Mouse (Mus musculus) kidney, embryonic 15.5 days (tissue): ENCODE results near the gene Ildr2. TPM values are rescaled to one million over a fixed set of nuclear protein-coding genes. Genes with fewer than 3 reads are reported as not detected.
A peak's percentile ranks its signal among the peaks of the same experiment; 100 is the strongest.

Experiments
- ATAC-seq: fragments of 200-750 bp; cut with Nextera tagmentation; replicated peaks from 2 replicates; pipeline ENCODE4 v1.8.0; 2017; ENCODE audit warnings: moderate TSS enrichment; ENCODE audit not compliant: low FRiP score
- H3K27ac ChIP-seq: fragments of 300-500 bp; sonication (generic); 2 replicates; pipeline ENCODE4 v1.5.1; 2015; ENCODE audit warnings: mild to moderate bottlenecking, inconsistent platforms
- H3K27me3 ChIP-seq: fragments of 300-500 bp; sonication (generic); 2 replicates; pipeline ENCODE4 v1.6.1; 2015; ENCODE audit warnings: inconsistent platforms
- H3K36me3 ChIP-seq: fragments of 300-500 bp; sonication (generic); 2 replicates; pipeline ENCODE4 v1.6.1; 2015; ENCODE audit warnings: inconsistent platforms
- H3K4me1 ChIP-seq: fragments of 300-500 bp; sonication (generic); 2 replicates; pipeline ENCODE4 v1.6.1; 2015; ENCODE audit warnings: inconsistent platforms
- H3K4me2 ChIP-seq: fragments of 300-500 bp; sonication (generic); 2 replicates; pipeline ENCODE4 v1.6.1; 2015; ENCODE audit warnings: moderate library complexity, mild to moderate bottlenecking, inconsistent platforms
- H3K4me3 ChIP-seq: fragments of 300-500 bp; sonication (generic); replicated peaks from 2 replicates; pipeline ENCODE4 v1.5.1; 2015; ENCODE audit warnings: mild to moderate bottlenecking, inconsistent platforms
- H3K9ac ChIP-seq: fragments of 300-500 bp; sonication (generic); 2 replicates; pipeline ENCODE4 v1.6.1; 2015; ENCODE audit warnings: mild to moderate bottlenecking, inconsistent platforms
- H3K9me3 ChIP-seq: fragments of 300-500 bp; sonication (generic); replicated peaks from 2 replicates; pipeline ENCODE4 v1.6.1; 2016; ENCODE audit warnings: inconsistent platforms
- WGBS: fragments of 180-500 bp; shearing (Covaris S2); methylation state at CpG from one replicate; pipeline ENCODE4 v1.1.7; 2015; ENCODE audit warnings: mixed read lengths; 5-methylcytosine and 5-hydroxymethylcytosine counted together
- polyA plus RNA-seq: library from polyadenylated mRNA; unstranded; fragments of >200 nt; fragmentation: Nextera tagmentation; extraction: Ambion mirVana; gene quantifications from 2 replicates; pipeline ENCODE4 v1.2.1, GENCODE M21; 2015

The Ildr2 gene
- polyA plus RNA-seq = 1.6 and 1.7 TPM in 2 replicates

GRCm38 (mm10) chr1:166253898-166254894, at the start of gene Ildr2:
Gene Ildr2, plus strand, starts transcription at chr1:166254139.
- 1% methylated on average over 72 of the region's 72 CpGs for WGBS
- Histone ChIP-seq H3K27me3 (peaks cover 62% of the 10 kb centered on the region), H3K27ac (no peak within 1 kb of the TSS), H3K4me1 (peaks cover 19% of the 10 kb centered on the region), H3K4me3 (peak within 1 kb of the TSS; percentile 54), H3K9ac (peak within 1 kb of the TSS; percentile 60), H3K4me2 (peak within 1 kb of the TSS; percentile 93), H3K9me3 (no peaks in the 10 kb centered on the region), H3K36me3 (no peaks in the 10 kb centered on the region)
- peak; percentile 81 for ATAC-seq

GRCm38 (mm10) chr1:166204171-166204570, 49.8 kb upstream of the Ildr2 start:
- Histone ChIP-seq H3K4me2 (no peak overlapping the region), H3K4me3 (no peak overlapping the region), H3K4me1 (no peaks in the 10 kb centered on the region), H3K9ac (no peak overlapping the region), H3K27ac (no peak overlapping the region), H3K27me3 (no peaks in the 10 kb centered on the region), H3K9me3 (no peaks in the 10 kb centered on the region), H3K36me3 (no peaks in the 10 kb centered on the region)
- WGBS = 33% methylated on average over 5 of the region's 5 CpGs
- ATAC-seq = no peak

GRCm38 (mm10) chr1:166205159-166205558, 48.8 kb upstream of the Ildr2 start:
- ATAC-seq = 0 out of 2 replicates have a peak, but pooled peaks have one; percentile 49
- no peak overlapping the region for H3K9ac ChIP-seq
- no peaks in the 10 kb centered on the region for H3K36me3 ChIP-seq
- H3K9me3 ChIP-seq = no peaks in the 10 kb centered on the region
- H3K4me2 ChIP-seq = no peak overlapping the region
- no peaks in the 10 kb centered on the region for H3K27me3 ChIP-seq
- H3K4me1 ChIP-seq = no peaks in the 10 kb centered on the region
- H3K4me3 ChIP-seq = no peak overlapping the region
- H3K27ac ChIP-seq = no peak overlapping the region
- WGBS = 44% methylated on average over 3 of the region's 3 CpGs

- Histone ChIP-seq H3K4me1 (no peaks in the 10 kb centered on the region), H3K27me3 (no peaks in the 10 kb centered on the region), H3K36me3 (no peaks in the 10 kb centered on the region), H3K4me2 (no peak overlapping the region), H3K4me3 (no peak overlapping the region), H3K27ac (no peak overlapping the region), H3K9ac (no peak overlapping the region), H3K9me3 (no peaks in the 10 kb centered on the region)
- 84% methylated on average over 6 of the region's 6 CpGs for WGBS
- no peak for ATAC-seq
These were observed 44.6 kb upstream of the Ildr2 start for GRCm38 (mm10) chr1:166209371-166209770.

GRCm38 (mm10) chr1:166214181-166214580, 39.8 kb upstream of the Ildr2 start:
- ATAC-seq = no peak
- Histone ChIP-seq H3K9ac (no peak overlapping the region), H3K4me3 (no peak overlapping the region), H3K27me3 (no peaks in the 10 kb centered on the region), H3K27ac (no peak overlapping the region), H3K4me1 (no peaks in the 10 kb centered on the region), H3K36me3 (no peaks in the 10 kb centered on the region), H3K9me3 (no peaks in the 10 kb centered on the region), H3K4me2 (no peak overlapping the region)
- 87% methylated on average over 4 of the region's 4 CpGs for WGBS

GRCm38 (mm10) chr1:166238315-166238969, 15.5 kb upstream of the Ildr2 start, which contains the start of gene Mael:
Gene Mael, minus strand, starts transcription at chr1:166238747.
- no peaks in the 10 kb centered on the region for H3K4me1 ChIP-seq
- H3K4me3 ChIP-seq = no peak within 1 kb of the TSS
- no peak within 1 kb of the TSS for H3K27ac ChIP-seq
- H3K4me2 ChIP-seq = no peak within 1 kb of the TSS
- H3K9ac ChIP-seq = no peak within 1 kb of the TSS
- H3K27me3 ChIP-seq = no peaks in the 10 kb centered on the region
- H3K36me3 ChIP-seq = no peaks in the 10 kb centered on the region
- H3K9me3 ChIP-seq = no peaks in the 10 kb centered on the region
- ATAC-seq = no peak
- WGBS = 86% methylated on average over 53 of the region's 53 CpGs

- Histone ChIP-seq H3K4me2 (no peak overlapping the region), H3K27ac (no peak overlapping the region), H3K4me3 (no peak overlapping the region), H3K9ac (no peak overlapping the region), H3K27me3 (no peaks in the 10 kb centered on the region), H3K4me1 (no peaks in the 10 kb centered on the region), H3K36me3 (no peaks in the 10 kb centered on the region), H3K9me3 (no peaks in the 10 kb centered on the region)
- 80% methylated on average over 6 of the region's 6 CpGs for WGBS
- ATAC-seq = no peak
These were observed 9.7 kb upstream of the Ildr2 start for GRCm38 (mm10) chr1:166244285-166244684.

GRCm38 (mm10) chr1:166255091-166255490, 1.2 kb downstream of the Ildr2 start:
- Histone ChIP-seq H3K4me2 (peak overlapping the region; percentile 93), H3K4me3 (peak overlapping the region; percentile 54), H3K27me3 (peaks cover 64% of the 10 kb centered on the region), H3K9me3 (no peaks in the 10 kb centered on the region), H3K9ac (no peak overlapping the region), H3K27ac (no peak overlapping the region), H3K4me1 (peaks cover 19% of the 10 kb centered on the region), H3K36me3 (no peaks in the 10 kb centered on the region)
- ATAC-seq = no peak; the same call in 1 of the 2 replicates
- WGBS = 23% methylated on average over 8 of the region's 8 CpGs

- no peak for ATAC-seq
- H3K4me1 ChIP-seq = peaks cover 19% of the 10 kb centered on the region
- H3K4me2 ChIP-seq = peak overlapping the region; percentile 93; the same call in 1 of the 2 replicates
- H3K4me3 ChIP-seq = no peak overlapping the region
- H3K27me3 ChIP-seq = peaks cover 64% of the 10 kb centered on the region
- no peak overlapping the region for H3K9ac ChIP-seq
- H3K27ac ChIP-seq = no peak overlapping the region
- no peaks in the 10 kb centered on the region for H3K36me3 ChIP-seq
- no peaks in the 10 kb centered on the region for H3K9me3 ChIP-seq
- 58% methylated on average over 2 of the region's 2 CpGs for WGBS
These were observed 1.7 kb downstream of the Ildr2 start for GRCm38 (mm10) chr1:166255651-166256050.

GRCm38 (mm10) chr1:166256302-166256701, 2.4 kb downstream of the Ildr2 start:
- Histone ChIP-seq H3K4me1 (peaks cover 19% of the 10 kb centered on the region), H3K4me2 (no peak overlapping the region), H3K27ac (no peak overlapping the region), H3K9me3 (no peaks in the 10 kb centered on the region), H3K36me3 (no peaks in the 10 kb centered on the region), H3K9ac (no peak overlapping the region), H3K4me3 (no peak overlapping the region), H3K27me3 (peaks cover 64% of the 10 kb centered on the region)
- WGBS = 17% methylated on average over 6 of the region's 6 CpGs
- no peak for ATAC-seq

GRCm38 (mm10) chr1:166256898-166257297, 3.0 kb downstream of the Ildr2 start:
- WGBS = 74% methylated on average over 4 of the region's 4 CpGs
- no peak overlapping the region for H3K27ac ChIP-seq
- no peak overlapping the region for H3K4me3 ChIP-seq
- H3K9ac ChIP-seq = no peak overlapping the region
- H3K36me3 ChIP-seq = no peaks in the 10 kb centered on the region
- H3K9me3 ChIP-seq = no peaks in the 10 kb centered on the region
- peaks cover 19% of the 10 kb centered on the region for H3K4me1 ChIP-seq
- H3K27me3 ChIP-seq = peaks cover 60% of the 10 kb centered on the region
- no peak overlapping the region for H3K4me2 ChIP-seq
- no peak for ATAC-seq

- 74% methylated on average over 6 of the region's 6 CpGs for WGBS
- Histone ChIP-seq H3K4me2 (no peak overlapping the region), H3K9ac (no peak overlapping the region), H3K36me3 (no peaks in the 10 kb centered on the region), H3K9me3 (no peaks in the 10 kb centered on the region), H3K4me1 (peaks cover 11% of the 10 kb centered on the region; the same call in 1 of the 2 replicates), H3K27me3 (peaks cover 37% of the 10 kb centered on the region), H3K4me3 (no peak overlapping the region), H3K27ac (no peak overlapping the region)
- ATAC-seq = no peak
These were observed 5.6 kb downstream of the Ildr2 start for GRCm38 (mm10) chr1:166259526-166259925.
